Mouse (Mus musculus): ENCODE measurements around the gene Ndufs3.

The Ndufs3 gene

DNA sequence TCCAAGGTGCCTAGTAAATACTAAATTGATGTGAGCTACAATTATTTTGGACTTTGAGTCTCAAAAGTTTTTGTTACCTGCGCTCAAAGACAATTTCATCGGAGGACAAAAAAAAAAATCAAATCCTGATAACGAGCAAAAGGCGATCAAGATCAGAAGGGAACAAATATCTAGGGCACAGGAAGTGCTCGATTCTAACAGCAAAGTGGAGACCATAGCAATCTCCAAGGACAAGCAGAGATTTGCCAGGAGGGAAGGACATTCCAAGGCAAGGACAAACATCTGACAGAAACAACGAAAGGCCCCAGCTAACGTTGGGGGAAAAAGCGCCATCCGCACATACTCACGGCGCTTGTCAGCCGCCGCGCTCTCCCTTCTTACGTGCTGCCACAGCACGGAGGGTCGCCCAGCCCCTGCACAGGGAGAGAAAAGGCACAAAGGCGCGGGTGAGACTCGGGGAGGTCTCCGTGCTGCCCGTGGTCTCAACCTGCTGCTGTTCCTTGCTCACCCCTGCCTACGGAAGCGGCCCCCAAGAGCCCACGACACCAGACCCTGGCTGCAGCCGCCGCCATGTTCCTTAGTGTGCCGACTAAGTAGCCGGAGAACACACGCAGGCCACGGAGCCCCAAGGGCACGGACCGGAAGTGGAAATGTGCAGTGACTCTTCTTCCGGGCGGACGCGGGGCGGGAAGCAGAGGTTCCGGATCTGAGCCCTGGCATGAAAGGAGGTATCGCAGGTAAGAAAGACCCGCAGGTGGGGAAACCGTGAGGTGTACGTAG, at the start of gene Ndufs3, which contains the start of gene Kbtbd4:
Gene Ndufs3 (minus strand): TSS at position 752 of the 780 bp plus-strand sequence.
Gene Kbtbd4 (plus strand): TSS at position 665 of the 780 bp plus-strand sequence.
- peak; percentile 82 to 86 for DNase-seq (ENCODE audit: low spot score in 2 of 2)

GRCm38 (mm10) chr2:90953461-90953860, 48.8 kb upstream of the Ndufs3 start:
- DNase-seq (ENCODE audit: low spot score in 2 of 2), result no peak

- no peak for DNase-seq (ENCODE audit: low spot score in 2 of 2)
Measured at GRCm38 (mm10) chr2:90950582-90951194, 46.1 kb upstream of the Ndufs3 start.

DNA sequence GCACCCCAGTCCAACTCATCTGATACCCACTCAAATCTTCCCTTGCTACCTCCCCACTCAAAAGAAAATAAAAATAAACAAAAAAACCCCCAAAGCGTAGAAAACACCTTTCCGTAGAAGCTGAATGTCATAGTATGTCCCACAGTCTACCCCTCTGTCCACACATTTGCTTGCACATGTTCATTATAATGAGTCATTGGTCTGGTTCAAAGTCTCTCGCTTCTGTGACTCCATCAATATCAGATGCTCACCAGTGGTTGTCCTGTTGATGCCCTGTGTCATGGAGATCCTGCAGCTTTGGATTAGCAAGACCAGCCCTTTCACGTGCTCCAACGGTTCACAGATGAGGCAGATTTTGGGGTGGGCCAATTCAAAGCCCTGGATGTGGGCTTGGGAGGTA, 45.5 kb upstream of the Ndufs3 start:
- no peak for DNase-seq (ENCODE audit: low spot score in 2 of 2)

DNA sequence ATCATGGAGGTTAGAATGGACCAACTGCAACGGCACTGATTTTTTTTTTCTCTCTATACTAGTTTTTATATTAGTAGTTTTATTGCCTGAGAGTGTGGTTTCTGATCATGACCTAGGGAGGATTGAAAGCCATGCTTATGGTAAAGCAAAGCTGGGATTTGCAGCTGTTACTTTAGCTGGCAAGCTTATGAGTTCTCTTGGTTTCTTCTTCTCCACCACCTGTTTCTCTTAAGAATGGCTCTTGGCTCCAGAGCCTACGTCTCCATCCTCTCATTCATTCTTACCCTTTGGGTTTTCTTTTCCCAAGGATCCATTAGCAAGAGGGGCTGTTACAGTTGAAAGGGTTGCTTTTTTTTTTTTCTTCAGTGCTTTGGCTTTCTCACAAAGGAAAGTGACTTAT, 37.1 kb upstream of the Ndufs3 start:
- no peak for DNase-seq (ENCODE audit: low spot score in 2 of 2)

- peak; percentile 69 to 79 for DNase-seq (ENCODE audit: low spot score in 2 of 2)
Measured at GRCm38 (mm10) chr2:90940233-90941229, 35.9 kb upstream of the Ndufs3 start, which contains the start of gene Celf1. TSS of gene Celf1 (plus strand) at chr2:90940382.

DNA sequence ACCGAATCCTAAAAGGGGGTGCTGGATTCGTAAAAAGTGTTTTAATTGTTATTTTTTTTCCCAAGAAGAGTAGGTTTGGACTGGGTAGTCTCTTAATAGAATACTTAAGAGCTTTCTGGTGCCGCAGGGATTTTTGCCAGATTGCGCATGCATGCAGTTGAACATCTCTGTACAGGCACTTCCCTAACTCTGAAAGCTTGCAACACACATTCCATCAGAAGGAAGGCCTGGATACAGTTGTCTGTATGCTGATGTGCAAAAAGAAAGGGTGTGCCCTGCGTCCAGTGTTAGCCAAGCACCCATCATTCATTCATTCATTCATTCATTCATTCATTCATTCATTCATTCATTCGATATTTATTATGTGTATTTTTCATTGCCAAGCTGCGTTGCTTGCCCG, 35.1 kb upstream of the Ndufs3 start:
- peak in 1 of 2 experiments; percentile 17 for DNase-seq (ENCODE audit: low spot score in 2 of 2)

GRCm38 (mm10) chr2:90938362-90938761, 33.7 kb upstream of the Ndufs3 start:
- no peak for DNase-seq (ENCODE audit: low spot score in 2 of 2)

DNA sequence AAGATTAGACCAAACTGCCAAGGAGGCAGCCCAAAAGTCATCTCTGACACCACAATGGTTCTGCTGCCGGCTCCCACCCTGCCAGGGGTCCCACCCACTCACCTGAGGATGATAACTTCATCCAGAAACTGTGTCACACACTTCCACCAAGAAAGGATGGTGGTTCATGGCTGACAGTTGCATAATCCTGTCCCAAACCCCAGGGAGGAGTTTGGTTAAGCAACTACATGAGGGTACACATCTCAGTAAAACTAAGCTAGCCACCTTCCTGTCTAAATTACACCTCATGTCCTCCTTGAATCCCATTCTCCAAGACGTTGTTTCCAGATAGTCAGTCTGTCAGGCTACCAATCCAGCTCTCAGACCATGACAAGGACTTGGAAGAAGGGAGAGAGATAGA, 27.6 kb upstream of the Ndufs3 start:
- DNase-seq (ENCODE audit: low spot score in 2 of 2), result no peak

DNA sequence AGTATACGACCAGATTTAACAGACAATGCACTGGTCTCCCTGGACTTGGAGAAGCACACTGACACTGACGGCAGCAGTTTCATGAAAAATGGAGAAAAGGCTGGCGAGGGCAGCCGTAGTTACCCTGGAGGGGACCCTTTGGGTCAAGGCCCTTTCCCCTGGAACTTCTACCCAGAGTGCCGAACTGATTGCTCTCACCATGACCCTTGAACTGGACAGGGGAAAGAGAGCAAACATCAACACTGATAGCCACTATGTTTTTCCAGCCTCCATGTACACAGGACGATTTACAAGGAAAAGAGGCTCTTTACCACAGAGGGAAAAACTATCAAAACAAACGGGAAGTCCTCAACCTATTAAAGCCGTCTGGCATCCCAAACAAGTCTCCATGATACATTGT, 27.2 kb upstream of the Ndufs3 start:
- no peak for DNase-seq (ENCODE audit: low spot score in 2 of 2)

DNA sequence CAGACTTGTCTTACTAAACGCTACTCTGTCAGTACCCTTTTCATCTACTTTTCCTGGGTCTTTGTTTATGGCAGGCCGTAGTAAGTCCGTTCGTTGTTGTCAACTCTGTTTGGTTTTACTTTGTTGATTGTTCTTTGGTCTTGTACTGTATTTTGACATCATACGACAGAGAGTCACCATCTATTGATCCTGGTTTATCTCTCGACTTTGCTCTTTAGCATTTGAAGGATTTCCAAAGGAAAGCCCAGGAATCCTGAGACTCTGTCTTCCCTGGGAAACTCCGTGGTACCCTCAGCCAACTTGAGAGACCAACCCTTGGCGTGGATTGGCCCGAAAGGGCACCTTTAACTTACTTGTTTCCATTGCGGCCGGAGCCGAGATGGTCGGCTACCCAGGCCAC, 23.9 kb upstream of the Ndufs3 start:
- DNase-seq (ENCODE audit: low spot score in 2 of 2), result no peak

DNA sequence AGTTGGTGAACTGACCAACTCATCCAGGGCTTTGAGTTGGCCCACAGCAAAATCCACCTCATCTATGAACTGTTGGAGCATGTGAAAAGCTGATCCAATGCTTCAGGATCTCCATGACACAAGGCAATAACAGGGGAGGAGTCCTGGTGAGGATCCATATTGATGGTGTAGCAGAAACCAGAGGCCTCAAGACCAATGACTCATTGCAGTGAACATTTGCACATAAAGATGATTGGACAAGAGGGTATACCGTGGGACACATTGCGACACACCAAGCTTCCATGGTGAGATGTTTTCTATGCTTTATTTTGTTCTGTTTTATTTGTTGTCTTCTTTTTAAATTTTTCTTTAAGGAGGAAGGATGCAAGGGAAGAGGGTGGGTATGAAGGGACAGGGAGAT, 18.0 kb upstream of the Ndufs3 start:
- no peak for DNase-seq (ENCODE audit: low spot score in 2 of 2)

- DNase-seq (ENCODE audit: low spot score in 2 of 2), result no peak
Measured at GRCm38 (mm10) chr2:90921178-90921577, 16.6 kb upstream of the Ndufs3 start.

- no peak for DNase-seq (ENCODE audit: low spot score in 2 of 2)
Measured at GRCm38 (mm10) chr2:90917999-90918698, 13.5 kb upstream of the Ndufs3 start.

DNA sequence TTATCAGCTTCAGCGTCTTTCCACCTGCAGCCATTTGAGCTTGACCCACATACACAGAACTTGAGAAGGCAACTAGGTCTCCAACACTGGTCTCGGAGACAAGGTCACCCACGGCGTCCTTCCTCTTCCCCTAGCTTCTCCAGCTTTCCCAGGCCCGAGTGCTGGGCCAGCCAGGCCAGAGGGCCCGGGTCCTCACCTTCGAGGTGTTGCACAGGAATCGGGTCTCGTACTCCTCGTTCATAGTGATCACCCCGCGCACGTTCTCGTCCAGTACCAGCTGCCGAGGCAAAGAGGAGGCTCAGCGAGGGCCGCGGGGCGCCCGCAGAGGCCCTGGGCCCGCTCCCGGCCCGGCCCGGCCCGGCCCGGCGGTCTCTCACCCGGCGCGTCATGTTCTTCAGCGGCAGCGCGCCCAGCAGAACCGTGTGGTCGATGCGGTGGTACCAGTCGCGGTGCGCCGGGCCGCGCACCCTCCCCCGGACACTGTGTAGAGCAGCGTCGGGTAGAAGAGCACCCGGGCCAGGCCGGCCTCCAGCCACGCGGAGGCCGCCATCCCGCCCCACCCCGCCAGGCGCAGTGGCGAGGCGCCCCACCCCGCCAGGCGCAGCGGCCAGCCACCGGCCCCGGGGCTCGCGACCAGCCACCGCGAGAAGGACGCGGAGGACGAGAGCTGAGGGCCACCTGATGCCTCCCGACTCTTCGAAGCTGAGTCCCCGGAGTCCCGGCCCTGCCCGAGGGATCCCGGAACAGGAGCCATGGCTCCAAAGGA, 12.8 kb upstream of the Ndufs3 start:
- DNase-seq (ENCODE audit: low spot score in 2 of 2), result peak; percentile 64 to 76

GRCm38 (mm10) chr2:90916560-90917232, 12.1 kb upstream of the Ndufs3 start:
- DNase-seq (ENCODE audit: low spot score in 2 of 2), result no peak

- DNase-seq (ENCODE audit: low spot score in 2 of 2), result no peak
Measured at GRCm38 (mm10) chr2:90915516-90915915, 10.9 kb upstream of the Ndufs3 start.

DNA sequence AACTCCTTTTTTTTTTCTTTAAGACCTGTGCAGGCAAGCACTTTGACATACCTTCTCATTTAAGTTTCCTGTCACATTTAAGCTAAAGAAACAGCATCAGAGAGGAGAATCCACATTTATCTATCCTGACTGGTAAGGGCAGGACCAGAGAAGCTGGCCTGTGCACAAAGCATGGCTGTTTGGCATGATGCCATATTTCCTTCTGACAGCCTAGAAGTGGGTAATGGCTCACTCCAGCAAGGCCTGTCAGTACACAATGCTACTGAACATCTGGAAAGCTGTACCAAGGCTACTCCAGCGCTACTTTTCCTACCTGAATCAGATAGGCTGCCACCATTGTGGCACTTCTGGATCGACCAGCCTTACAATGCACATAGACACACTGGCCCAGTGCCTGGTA, 9.0 kb upstream of the Ndufs3 start:
- DNase-seq (ENCODE audit: low spot score in 2 of 2), result no peak

DNA sequence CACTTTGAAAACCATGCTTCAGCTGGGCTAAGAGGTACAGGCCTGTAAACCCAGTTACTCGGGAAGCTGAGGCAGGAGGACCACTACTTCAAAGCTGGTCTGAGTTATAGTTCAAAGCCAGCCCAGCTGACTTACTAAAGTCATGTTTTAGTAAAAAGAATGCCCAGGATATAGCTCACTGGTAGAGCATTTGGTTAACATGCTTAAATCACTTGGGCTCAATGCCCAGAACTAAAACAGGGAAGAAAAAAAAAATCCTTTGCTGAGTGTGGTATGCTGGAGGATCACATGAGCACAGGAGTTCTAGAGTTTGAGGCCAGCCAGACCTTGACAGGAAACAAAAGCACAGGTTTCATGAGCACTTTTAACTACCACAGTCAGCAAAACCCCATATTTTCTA, 7.0 kb upstream of the Ndufs3 start:
- DNase-seq (ENCODE audit: low spot score in 2 of 2), result no peak

GRCm38 (mm10) chr2:90910861-90911260, 6.2 kb upstream of the Ndufs3 start:
- DNase-seq (ENCODE audit: low spot score in 2 of 2), result no peak
